Mouse (Mus musculus): ENCODE data around the gene Eea1.

The Eea1 gene

DNA sequence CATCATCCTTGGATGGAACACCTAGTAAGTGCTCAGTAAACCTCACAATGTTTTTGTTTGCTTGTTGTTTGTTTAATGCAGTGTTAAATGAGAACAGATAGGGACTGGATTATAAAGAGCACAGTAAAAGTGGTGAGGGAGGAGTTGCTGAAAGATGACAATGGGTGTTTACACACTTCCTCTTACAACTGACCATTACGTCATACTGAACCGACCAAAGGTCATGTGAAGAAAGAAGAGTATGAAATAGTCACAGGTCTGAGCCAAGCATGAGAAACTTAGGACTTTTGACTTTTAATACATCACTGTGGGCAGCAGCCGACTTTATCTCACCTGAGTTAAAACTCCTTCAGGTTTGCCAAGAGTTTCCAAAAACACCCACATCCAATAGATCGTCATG lies 135.0 kb downstream of the Eea1 start:
- peak in 1 of 2 experiments; percentile 2 for DNase-seq

DNA sequence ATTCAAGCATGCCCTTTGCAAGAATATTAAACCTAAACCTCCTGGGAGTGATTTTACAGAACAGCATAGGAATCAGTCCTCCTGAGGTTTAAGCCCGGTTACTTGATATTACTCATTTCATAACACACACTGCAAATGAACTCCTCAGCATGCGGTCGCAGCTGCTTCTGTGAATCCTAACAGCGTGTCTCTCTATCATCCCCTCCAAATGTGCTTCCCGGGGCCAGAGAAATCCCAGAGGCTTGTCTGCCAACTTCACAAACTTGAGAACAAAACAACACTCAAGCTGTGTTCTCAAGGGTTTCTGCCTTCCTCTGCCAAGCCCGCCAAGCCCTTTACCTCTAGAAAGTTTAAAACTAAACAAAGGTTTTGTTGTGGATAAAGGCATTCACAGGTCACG lies 135.4 kb downstream of the Eea1 start:
- no peak for DNase-seq

GRCm38 (mm10) chr10:96076461-96076860 lies 136.0 kb downstream of the Eea1 start:
- no peak for DNase-seq

DNA sequence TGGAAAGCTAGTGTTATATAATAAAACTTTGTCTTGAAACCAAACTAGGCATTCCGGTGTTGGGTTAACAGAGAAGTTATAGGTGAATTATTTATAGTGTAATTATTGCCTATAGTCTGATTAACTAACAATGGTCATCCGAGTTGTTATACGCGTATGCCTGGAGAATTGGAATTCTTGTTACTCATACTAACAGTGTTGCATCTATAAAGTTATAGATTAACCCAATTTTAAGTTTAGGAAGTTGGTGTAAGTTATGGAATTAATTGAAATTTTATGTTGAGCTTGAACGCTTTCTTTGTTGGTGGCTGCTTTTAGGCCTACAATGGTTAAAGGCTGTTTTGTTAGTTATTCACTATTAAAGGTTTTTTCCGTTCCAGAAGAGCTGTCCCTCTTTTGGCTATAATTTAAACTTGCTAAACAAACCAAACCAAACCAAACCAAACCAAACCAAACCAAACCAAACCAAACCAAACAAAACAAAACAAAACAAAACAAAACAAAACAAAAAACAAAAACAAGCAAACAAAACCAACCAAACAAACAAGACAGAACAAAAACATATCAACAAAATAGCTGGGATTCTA lies 137.1 kb downstream of the Eea1 start:
- DNase-seq = peak in 1 of 2 experiments; percentile 30

DNA sequence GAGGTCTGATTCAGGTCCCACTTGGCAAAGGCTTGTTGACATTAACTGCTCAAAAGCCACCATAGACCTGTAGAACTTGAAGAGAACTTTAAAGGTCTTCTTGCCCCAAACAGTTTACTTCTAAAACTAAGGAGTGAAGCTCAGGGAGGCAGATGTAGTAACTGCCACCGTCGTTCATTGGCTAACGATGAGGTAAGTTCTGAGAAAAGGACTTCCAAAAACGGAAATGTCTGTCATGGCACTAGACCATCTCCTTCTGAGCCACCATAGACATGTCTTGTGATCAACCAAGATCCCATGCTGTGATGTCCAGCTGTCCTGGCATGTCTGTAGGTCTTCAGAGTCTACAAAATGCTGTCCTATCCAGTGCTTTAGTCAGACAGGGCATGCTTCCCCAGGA lies 139.4 kb downstream of the Eea1 start:
- DNase-seq = no peak

GRCm38 (mm10) chr10:96080440-96081381 lies 140.3 kb downstream of the Eea1 start:
- peak; percentile 5 to 30 for DNase-seq

DNA sequence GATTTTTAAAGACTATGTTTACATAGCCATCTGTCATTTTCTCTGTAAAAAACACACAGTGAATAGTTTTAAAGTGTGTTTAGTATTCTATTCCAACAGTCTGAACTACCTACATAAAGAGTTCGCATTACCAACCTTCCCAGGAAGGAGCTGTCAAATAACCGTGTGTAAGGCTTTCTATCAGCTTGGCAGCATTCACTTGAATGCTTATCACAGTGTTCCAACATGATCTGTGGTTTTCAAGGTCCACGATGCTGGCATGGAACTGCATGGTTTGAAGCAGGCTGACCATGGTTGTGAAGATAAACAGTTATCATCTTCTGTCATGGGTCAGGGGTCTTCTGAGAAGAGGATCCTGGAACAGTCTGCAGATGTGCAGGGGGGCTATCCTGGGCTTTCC lies 141.8 kb downstream of the Eea1 start:
- DNase-seq = no peak

- DNase-seq = no peak
Measured at GRCm38 (mm10) chr10:96089744-96090143, 149.3 kb downstream of the Eea1 start.

- DNase-seq = no peak
Measured at GRCm38 (mm10) chr10:96090388-96090787, 149.9 kb downstream of the Eea1 start.

- DNase-seq = no peak
Measured at GRCm38 (mm10) chr10:96093890-96094531, 153.6 kb downstream of the Eea1 start.

DNA sequence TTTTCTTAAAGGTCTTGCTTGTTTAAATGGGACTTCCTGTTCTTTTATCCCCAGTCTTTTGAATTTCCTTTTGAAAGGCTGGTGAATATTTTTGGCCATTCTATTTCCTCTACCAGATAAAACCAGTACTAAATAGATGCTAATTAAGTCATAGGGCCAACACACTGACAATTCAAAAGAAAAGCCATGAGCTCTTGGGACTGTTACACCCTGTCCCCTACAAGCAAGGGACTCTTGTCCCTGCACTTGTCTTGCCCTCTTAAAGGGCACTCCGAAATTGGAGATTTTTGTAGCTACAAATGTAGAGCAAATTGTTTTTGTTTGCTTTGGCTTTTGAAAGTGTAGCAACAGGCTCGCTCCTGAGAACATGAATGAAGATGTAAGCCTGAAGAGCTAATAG lies 154.1 kb downstream of the Eea1 start:
- DNase-seq = no peak
